Mouse (Mus musculus) forebrain, embryonic 16.5 days (tissue): ENCODE results near the gene Scyl1. TPM values are rescaled to one million over a fixed set of nuclear protein-coding genes. Genes with fewer than 3 reads are reported as not detected.

Source experiments
- ATAC-seq: fragments of 200-750 bp; cut with Nextera tagmentation; 2 replicates; pipeline ENCODE4 v1.8.0; 2017; ENCODE audit warnings: mild to moderate bottlenecking, moderate library complexity
- H3K27ac ChIP-seq: fragments of 300-500 bp; sonication (generic); 2 replicates; pipeline ENCODE4 v1.5.1; 2014; ENCODE audit warnings: low read length, control low read depth
- H3K27me3 ChIP-seq: fragments of 300-500 bp; sonication (generic); replicated peaks from 2 replicates; pipeline ENCODE4 v1.6.1; 2014; ENCODE audit warnings: low read length; ENCODE audit not compliant: control insufficient read depth, insufficient read depth
- H3K36me3 ChIP-seq: fragments of 300-500 bp; sonication (generic); 2 replicates; pipeline ENCODE4 v1.6.1; 2014; ENCODE audit not compliant: control insufficient read depth, insufficient read depth
- H3K4me1 ChIP-seq: fragments of 300-500 bp; sonication (generic); replicated peaks from 2 replicates; pipeline ENCODE4 v1.6.1; 2014; ENCODE audit warnings: low read length; ENCODE audit not compliant: control insufficient read depth, insufficient read depth
- H3K4me2 ChIP-seq: fragments of 300-500 bp; sonication (generic); 2 replicates; pipeline ENCODE4 v1.6.1; 2014; ENCODE audit warnings: mild to moderate bottlenecking, low read length, control low read depth
- H3K4me3 ChIP-seq: fragments of 300-500 bp; sonication (generic); replicated peaks from 2 replicates; pipeline ENCODE4 v1.5.1; 2014; ENCODE audit warnings: mild to moderate bottlenecking, low read length, control low read depth
- H3K9ac ChIP-seq: fragments of 300-500 bp; sonication (generic); replicated peaks from 2 replicates; pipeline ENCODE4 v1.6.1; 2014; ENCODE audit warnings: low read depth, low read length, control low read depth
- H3K9me3 ChIP-seq: fragments of 300-500 bp; sonication (generic); 2 replicates; pipeline ENCODE4 v1.6.1; 2016; ENCODE audit warnings: low read length; ENCODE audit not compliant: control insufficient read depth
- WGBS: fragments of 180-500 bp; shearing (Covaris S2); extraction: QIAGEN DNeasy Blood & Tissue Kit; methylation state at CpG from one replicate; pipeline ENCODE4 v1.1.7; 2014; 5-methylcytosine and 5-hydroxymethylcytosine counted together
- polyA plus RNA-seq: library from polyadenylated mRNA; unstranded; fragments of >200 nt; fragmentation: Nextera tagmentation; extraction: Ambion mirVana; gene quantifications from 2 replicates; pipeline ENCODE4 v1.2.1, GENCODE M21; 2015

Scyl1 gene
- polyA plus RNA-seq, 1 experiment from 2014 or later = 79.4 TPM

DNA sequence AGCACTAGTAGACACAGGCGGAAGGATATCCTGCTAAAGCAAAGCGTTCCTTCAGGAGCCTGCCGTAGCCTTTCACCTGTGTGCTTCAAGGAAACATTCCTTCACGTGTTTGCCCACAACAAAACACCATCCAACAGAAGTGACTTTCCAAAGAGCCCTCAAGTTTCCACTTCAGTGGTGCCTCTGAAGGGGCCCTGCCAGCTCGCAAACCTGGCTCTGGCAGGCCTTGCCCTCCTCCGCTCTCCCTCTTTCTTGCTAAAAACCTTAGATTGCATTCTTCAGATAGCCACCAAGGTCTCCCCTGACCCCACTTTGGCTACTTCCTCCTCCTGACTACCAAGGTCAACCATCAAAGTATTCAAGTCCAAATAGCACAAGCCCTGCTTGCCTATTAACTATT, 10.3 kb upstream of the Scyl1 start:
- no peaks in the 10 kb centered on the region for H3K36me3 ChIP-seq
- 0 out of 2 replicates have a peak, but pooled peaks cover 2% of the 10 kb centered on the region for H3K27me3 ChIP-seq
- no peaks in the 10 kb centered on the region for H3K9me3 ChIP-seq
- no peak overlapping the region for H3K4me2 ChIP-seq
- WGBS = 92% methylated on average over 6 of the region's 6 CpGs
- no peak overlapping the region for H3K4me3 ChIP-seq
- no peak overlapping the region for H3K27ac ChIP-seq
- H3K9ac ChIP-seq = no peak overlapping the region
- no peak for ATAC-seq
- no peaks in the 10 kb centered on the region for H3K4me1 ChIP-seq

DNA sequence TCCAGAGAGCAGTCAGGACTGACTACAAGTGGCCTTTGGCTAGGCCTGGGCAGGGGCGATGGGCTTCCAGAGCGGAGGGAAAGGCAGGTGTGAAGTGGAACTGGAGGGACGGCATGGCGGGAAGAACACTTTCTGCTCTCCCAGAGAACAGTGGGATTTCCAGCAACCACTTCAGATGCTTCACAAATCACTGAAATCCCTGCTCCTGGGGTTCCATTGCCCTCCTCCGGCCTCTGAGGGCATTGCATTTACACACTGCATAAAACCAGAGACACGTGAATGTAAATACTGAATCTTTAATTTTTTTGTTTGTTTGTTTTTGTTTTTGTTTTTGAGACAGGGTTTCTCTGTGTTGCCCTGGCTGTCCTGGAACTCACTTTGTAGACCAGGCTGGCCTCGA, 9.0 kb upstream of the Scyl1 start:
- Histone ChIP-seq H3K27me3 (0 out of 2 replicates have a peak, but pooled peaks cover 2% of the 10 kb centered on the region), H3K4me1 (no peaks in the 10 kb centered on the region), H3K4me3 (no peak overlapping the region), H3K27ac (no peak overlapping the region), H3K36me3 (no peaks in the 10 kb centered on the region), H3K4me2 (no peak overlapping the region), H3K9me3 (no peaks in the 10 kb centered on the region), H3K9ac (no peak overlapping the region)
- WGBS = 64% methylated on average over 7 of the region's 7 CpGs
- no peak for ATAC-seq

DNA sequence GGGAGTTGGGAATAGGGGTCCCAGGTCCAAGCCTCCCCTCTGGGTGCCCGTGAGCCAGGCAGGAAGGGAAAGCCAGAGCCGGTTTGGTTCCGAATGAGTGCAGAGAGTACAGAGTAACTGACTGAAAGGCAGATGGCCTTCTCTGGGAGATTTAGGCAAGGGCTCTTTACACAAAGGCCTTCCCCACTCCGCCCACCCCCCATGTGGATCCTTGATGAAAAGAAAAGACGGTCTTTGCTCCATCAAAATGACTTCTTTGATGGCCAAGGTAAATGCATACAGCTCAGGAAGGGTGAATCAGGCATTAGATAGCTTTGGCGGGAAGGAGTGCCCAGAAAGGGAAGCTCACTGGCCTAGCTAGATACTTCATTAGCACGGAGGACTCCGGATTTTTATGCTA, 7.1 kb upstream of the Scyl1 start:
- H3K9ac ChIP-seq = no peak overlapping the region
- no peaks in the 10 kb centered on the region for H3K4me1 ChIP-seq
- no peaks in the 10 kb centered on the region for H3K36me3 ChIP-seq
- no peak overlapping the region for H3K4me2 ChIP-seq
- H3K27ac ChIP-seq = no peak overlapping the region
- 43% methylated on average over 8 of the region's 8 CpGs for WGBS
- no peak for ATAC-seq
- H3K27me3 ChIP-seq = 0 out of 2 replicates have a peak, but pooled peaks cover 2% of the 10 kb centered on the region
- H3K4me3 ChIP-seq = no peak overlapping the region
- H3K9me3 ChIP-seq = no peaks in the 10 kb centered on the region

DNA sequence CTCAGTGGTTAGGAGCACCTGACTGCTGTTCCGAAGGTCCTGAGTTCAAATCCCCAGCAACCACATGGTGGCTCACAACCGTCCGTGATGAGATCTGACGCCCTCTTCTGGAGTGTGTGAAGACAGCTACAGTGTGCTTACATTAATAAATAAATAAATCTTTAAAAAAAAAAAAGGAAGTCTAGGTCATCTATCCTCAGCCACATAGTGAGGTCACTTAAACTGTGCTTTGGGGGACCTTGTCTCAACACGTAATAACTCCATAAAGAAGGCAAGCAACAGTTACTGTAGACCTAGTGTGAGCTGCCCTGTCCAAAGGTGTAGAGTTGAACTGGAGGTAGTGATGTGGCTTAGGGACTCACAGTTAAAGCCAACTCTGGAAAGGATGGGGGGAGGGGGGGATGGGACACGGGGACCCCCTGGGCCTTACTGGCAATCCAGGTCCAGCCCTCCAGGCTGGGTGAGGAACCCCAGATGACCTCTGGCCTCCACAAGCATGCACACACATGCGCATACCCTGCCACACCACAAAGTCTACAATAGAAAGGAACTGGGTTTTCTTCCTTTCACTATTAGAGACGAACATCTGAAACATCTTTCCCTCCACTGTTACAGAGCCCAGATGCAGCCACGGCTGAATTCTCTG, 6.3 kb upstream of the Scyl1 start:
- no peak overlapping the region for H3K4me2 ChIP-seq
- no peak overlapping the region for H3K4me3 ChIP-seq
- no peak overlapping the region for H3K27ac ChIP-seq
- no peaks in the 10 kb centered on the region for H3K4me1 ChIP-seq
- H3K9ac ChIP-seq = no peak overlapping the region
- H3K27me3 ChIP-seq = no peaks in the 10 kb centered on the region
- WGBS = 81% methylated on average over 9 of the region's 9 CpGs
- H3K36me3 ChIP-seq = no peaks in the 10 kb centered on the region
- no peaks in the 10 kb centered on the region for H3K9me3 ChIP-seq
- no peak for ATAC-seq

GRCm38 (mm10) chr19:5770311-5770710, 908 bp downstream of the Scyl1 start:
- WGBS = 46% methylated on average over 9 of the region's 9 CpGs
- no peak for ATAC-seq
- Histone ChIP-seq H3K9me3 (no peaks in the 10 kb centered on the region), H3K36me3 (peaks cover 7% of the 10 kb centered on the region), H3K4me1 (peaks cover 14% of the 10 kb centered on the region), H3K27ac (peak overlapping the region; percentile 82; the same call in 1 of the 2 replicates), H3K27me3 (no peaks in the 10 kb centered on the region), H3K9ac (peak overlapping the region; percentile 86), H3K4me2 (peak overlapping the region; percentile 85), H3K4me3 (peak overlapping the region; percentile 72)

GRCm38 (mm10) chr19:5767271-5767670, 3.9 kb downstream of the Scyl1 start:
- H3K4me1 ChIP-seq = peaks cover 14% of the 10 kb centered on the region
- H3K4me3 ChIP-seq = no peak overlapping the region
- H3K9ac ChIP-seq = no peak overlapping the region
- 85% methylated on average over 4 of the region's 4 CpGs for WGBS
- no peak for ATAC-seq
- no peaks in the 10 kb centered on the region for H3K27me3 ChIP-seq
- no peak overlapping the region for H3K27ac ChIP-seq
- no peak overlapping the region for H3K4me2 ChIP-seq
- H3K36me3 ChIP-seq = peaks cover 25% of the 10 kb centered on the region
- no peaks in the 10 kb centered on the region for H3K9me3 ChIP-seq

- 95% methylated on average over 6 of the region's 6 CpGs for WGBS
- Histone ChIP-seq H3K4me3 (no peak overlapping the region), H3K4me1 (no peaks in the 10 kb centered on the region), H3K36me3 (peaks cover 45% of the 10 kb centered on the region), H3K9ac (no peak overlapping the region), H3K9me3 (no peaks in the 10 kb centered on the region), H3K27me3 (no peaks in the 10 kb centered on the region; the same call in 1 of the 2 replicates), H3K4me2 (no peak overlapping the region), H3K27ac (no peak overlapping the region)
- ATAC-seq = no peak
Measured at GRCm38 (mm10) chr19:5763163-5763562, 8.1 kb downstream of the Scyl1 start.

GRCm38 (mm10) chr19:5758878-5759403, 12.3 kb downstream of the Scyl1 start:
- Histone ChIP-seq H3K9me3 (no peaks in the 10 kb centered on the region), H3K9ac (no peak overlapping the region), H3K4me3 (no peak overlapping the region), H3K36me3 (peaks cover 30% of the 10 kb centered on the region), H3K27me3 (peaks cover 16% of the 10 kb centered on the region), H3K4me1 (peaks cover 7% of the 10 kb centered on the region), H3K4me2 (no peak overlapping the region), H3K27ac (no peak overlapping the region)
- ATAC-seq = no peak
- 94% methylated on average over 14 of the region's 14 CpGs for WGBS

DNA sequence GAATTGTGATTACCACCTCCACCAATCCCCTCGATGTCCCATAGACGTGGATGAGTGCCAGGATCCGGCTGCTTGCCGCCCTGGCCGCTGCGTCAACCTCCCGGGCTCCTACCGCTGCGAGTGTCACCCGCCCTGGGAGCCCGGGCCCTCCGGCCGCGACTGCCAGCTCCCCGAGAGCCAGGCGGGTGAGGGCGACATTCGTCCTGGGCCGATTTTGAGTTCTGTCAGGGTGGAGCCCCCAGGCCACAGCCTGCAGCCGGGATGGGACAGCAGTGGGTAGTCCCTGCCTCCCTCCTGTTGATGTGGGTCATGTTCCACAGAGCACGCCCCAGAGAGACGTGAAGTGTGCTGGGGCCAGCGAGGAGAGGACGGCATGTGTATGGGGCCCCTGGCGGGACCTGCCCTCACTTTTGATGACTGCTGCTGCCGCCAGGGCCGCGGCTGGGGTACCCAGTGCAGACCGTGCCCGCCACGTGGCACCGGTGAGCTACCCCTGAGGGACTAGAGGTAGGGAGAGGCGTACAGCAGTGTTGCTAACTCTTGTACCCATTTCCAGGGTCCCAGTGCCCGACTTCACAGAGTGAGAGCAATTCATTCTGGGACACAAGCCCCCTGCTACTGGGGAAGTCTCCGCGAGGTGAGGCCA, 14.1 kb downstream of the Scyl1 start:
- H3K36me3 ChIP-seq = peaks cover 24% of the 10 kb centered on the region
- H3K27me3 ChIP-seq = peaks cover 16% of the 10 kb centered on the region
- 15% methylated on average over 36 of the region's 36 CpGs for WGBS
- peak overlapping the region; percentile 36 for H3K4me2 ChIP-seq
- no peak overlapping the region for H3K4me3 ChIP-seq
- H3K9me3 ChIP-seq = no peaks in the 10 kb centered on the region
- H3K9ac ChIP-seq = peak overlapping the region; percentile 27; the same call in 1 of the 2 replicates
- peak; percentile 52 for ATAC-seq
- H3K4me1 ChIP-seq = peaks cover 7% of the 10 kb centered on the region
- no peak overlapping the region for H3K27ac ChIP-seq
